Mouse (Mus musculus) stomach, embryonic 14.5 days (tissue): ENCODE data around the gene March8. TPM values are rescaled to one million over a fixed set of nuclear protein-coding genes. Genes with fewer than 3 reads are reported as not detected.

ENCODE experiments used
- ATAC-seq: fragments of 200-750 bp; cut with Nextera tagmentation; 2 replicates; pipeline ENCODE4 v1.8.0; 2017; ENCODE audit warnings: low read depth, moderate TSS enrichment; ENCODE audit not compliant: insufficient number of reproducible peaks, insufficient read depth, low FRiP score
- H3K27ac ChIP-seq: fragments of 300-500 bp; sonication (generic); 2 replicates; pipeline ENCODE4 v1.5.1; 2014; ENCODE audit warnings: mild to moderate bottlenecking, low read length, moderate library complexity, mixed read lengths
- H3K27me3 ChIP-seq: fragments of 300-500 bp; sonication (generic); 2 replicates; pipeline ENCODE4 v1.6.1; 2014; ENCODE audit warnings: low read length, control low read depth, mixed read lengths; ENCODE audit not compliant: control insufficient read depth, insufficient read depth
- H3K36me3 ChIP-seq: fragments of 300-500 bp; sonication (generic); 2 replicates; pipeline ENCODE4 v1.6.1; 2014; ENCODE audit warnings: mild to moderate bottlenecking, control low read depth, low read length, moderate library complexity, mixed read lengths; ENCODE audit not compliant: control insufficient read depth, insufficient read depth
- H3K4me1 ChIP-seq: fragments of 300-500 bp; sonication (generic); 2 replicates; pipeline ENCODE4 v1.6.1; 2014; ENCODE audit warnings: low read length, control low read depth, mixed read lengths; ENCODE audit not compliant: control insufficient read depth, insufficient read depth
- H3K4me2 ChIP-seq: fragments of 300-500 bp; sonication (generic); replicated peaks from 2 replicates; pipeline ENCODE4 v1.6.1; 2014; ENCODE audit warnings: low read depth, low read length, control low read depth
- H3K4me3 ChIP-seq: fragments of 300-500 bp; sonication (generic); 2 replicates; pipeline ENCODE4 v1.5.1; 2014; ENCODE audit warnings: low read depth, low read length, control low read depth
- H3K9ac ChIP-seq: fragments of 300-500 bp; sonication (generic); replicated peaks from 2 replicates; pipeline ENCODE4 v1.6.1; 2014; ENCODE audit warnings: low read depth, mild to moderate bottlenecking, control low read depth, low read length, moderate library complexity, mixed read lengths
- H3K9me3 ChIP-seq: fragments of 300-500 bp; sonication (generic); 2 replicates; pipeline ENCODE4 v1.6.1; 2016; ENCODE audit warnings: low read depth, low read length, control low read depth; ENCODE audit not compliant: control insufficient read depth
- WGBS: fragments of 180-500 bp; shearing (Covaris S2); extraction: QIAGEN DNeasy Blood & Tissue Kit; methylation state at CpG from one replicate; pipeline ENCODE4 v1.1.7; 2014; 5-methylcytosine and 5-hydroxymethylcytosine counted together
- polyA plus RNA-seq: library from polyadenylated mRNA; unstranded; fragments of >200 nt; fragmentation: Nextera tagmentation; extraction: Ambion mirVana; gene quantifications from 2 replicates; pipeline ENCODE4 v1.2.1, GENCODE M21; 2014

The March8 gene
- polyA plus RNA-seq, 1 experiment from 2014 or later = 38.8 TPM

DNA sequence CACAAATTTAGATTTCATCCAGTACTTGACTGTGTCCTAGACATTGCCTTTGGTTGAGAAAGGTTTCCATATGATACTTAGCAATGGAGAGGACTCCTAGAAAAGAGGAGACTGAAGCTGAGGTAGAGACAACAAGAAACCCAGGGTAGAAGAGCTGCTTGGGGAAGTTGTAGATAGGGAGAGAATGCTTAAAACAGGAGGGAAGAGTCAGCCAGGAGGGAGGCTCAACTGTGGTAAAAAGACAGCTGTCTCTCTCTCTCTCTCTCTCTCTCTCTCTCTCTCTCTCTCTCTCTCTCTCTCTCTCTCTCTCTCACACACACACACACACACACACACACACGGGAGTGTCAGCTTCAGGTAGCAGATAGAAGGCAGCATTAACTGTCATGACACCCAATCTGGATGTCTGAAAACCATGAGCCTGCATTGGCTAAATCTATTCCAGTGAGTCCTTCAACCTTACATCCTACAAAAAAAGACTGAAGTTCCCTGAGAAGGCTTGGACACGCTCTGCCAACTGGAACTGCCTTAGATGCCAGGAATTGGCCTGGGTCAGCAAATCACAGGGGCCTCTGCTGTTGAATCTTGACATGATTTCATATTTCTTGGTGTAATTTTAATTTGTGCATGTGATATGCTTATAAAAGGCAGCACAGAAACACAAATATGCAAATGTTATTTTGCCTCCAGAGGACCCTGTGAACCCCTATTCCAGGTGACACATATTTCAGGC, 57.3 kb downstream of the March8 start:
- WGBS = 67% methylated on average over 2 of the region's 2 CpGs
- H3K36me3 ChIP-seq = no peaks in the 10 kb centered on the region
- no peak for ATAC-seq
- H3K9ac ChIP-seq = no peak overlapping the region
- no peaks in the 10 kb centered on the region for H3K9me3 ChIP-seq
- peaks cover 4% of the 10 kb centered on the region; the same call in 1 of the 2 replicates for H3K4me1 ChIP-seq
- H3K27ac ChIP-seq = no peak overlapping the region
- no peak overlapping the region for H3K4me2 ChIP-seq
- no peak overlapping the region for H3K4me3 ChIP-seq
- H3K27me3 ChIP-seq = no peaks in the 10 kb centered on the region

DNA sequence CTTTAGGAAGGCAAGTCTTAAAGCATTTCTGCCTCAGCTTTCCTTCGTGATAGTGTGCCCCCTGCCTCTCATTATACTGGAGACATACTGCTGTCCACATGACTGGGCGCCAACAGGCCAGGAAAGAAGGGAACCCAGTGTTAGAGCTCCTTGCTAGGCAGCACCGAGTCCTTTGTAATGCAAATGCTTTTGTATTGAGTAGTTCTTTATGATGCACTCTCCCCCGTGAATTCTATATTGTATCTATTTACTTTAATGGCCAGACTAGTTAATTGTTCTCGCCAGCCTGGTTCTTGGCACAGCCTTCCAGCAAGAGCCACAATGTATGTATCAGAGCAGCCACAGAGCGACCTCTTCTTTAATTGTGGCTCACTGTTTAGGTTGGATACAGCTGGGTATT, 59.8 kb downstream of the March8 start:
- Histone ChIP-seq H3K4me3 (no peak overlapping the region), H3K9ac (no peak overlapping the region), H3K27me3 (no peaks in the 10 kb centered on the region), H3K9me3 (no peaks in the 10 kb centered on the region), H3K4me1 (peaks cover 4% of the 10 kb centered on the region; the same call in 1 of the 2 replicates), H3K36me3 (no peaks in the 10 kb centered on the region; the same call in 1 of the 2 replicates), H3K4me2 (no peak overlapping the region), H3K27ac (no peak overlapping the region)
- no peak for ATAC-seq
- WGBS = 65% methylated on average over 6 of the region's 6 CpGs

DNA sequence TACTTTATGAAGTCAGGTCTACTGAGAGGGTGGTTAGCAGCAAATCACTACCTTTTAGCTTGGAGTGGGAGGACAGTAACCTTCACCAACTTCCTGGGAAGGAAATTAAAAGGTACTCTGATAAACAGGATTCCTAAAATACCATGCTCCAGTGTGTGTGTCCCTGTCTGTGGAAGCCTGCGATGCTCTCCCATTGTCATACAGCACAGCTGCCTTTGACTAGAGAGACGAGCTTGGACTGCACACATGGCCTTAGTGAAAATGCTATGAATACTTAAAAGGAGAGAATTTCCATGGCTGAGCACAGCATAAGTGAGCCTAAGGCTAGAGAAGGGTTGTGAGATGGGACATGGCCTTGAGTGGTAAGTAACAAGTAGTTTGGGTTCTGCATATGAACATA, 60.3 kb downstream of the March8 start:
- no peak overlapping the region for H3K27ac ChIP-seq
- no peak for ATAC-seq
- no peaks in the 10 kb centered on the region for H3K9me3 ChIP-seq
- H3K4me3 ChIP-seq = no peak overlapping the region
- 74% methylated on average over 2 of the region's 2 CpGs for WGBS
- H3K4me1 ChIP-seq = peaks cover 4% of the 10 kb centered on the region; the same call in 1 of the 2 replicates
- H3K27me3 ChIP-seq = no peaks in the 10 kb centered on the region
- no peak overlapping the region for H3K9ac ChIP-seq
- no peak overlapping the region for H3K4me2 ChIP-seq
- H3K36me3 ChIP-seq = no peaks in the 10 kb centered on the region; the same call in 1 of the 2 replicates

DNA sequence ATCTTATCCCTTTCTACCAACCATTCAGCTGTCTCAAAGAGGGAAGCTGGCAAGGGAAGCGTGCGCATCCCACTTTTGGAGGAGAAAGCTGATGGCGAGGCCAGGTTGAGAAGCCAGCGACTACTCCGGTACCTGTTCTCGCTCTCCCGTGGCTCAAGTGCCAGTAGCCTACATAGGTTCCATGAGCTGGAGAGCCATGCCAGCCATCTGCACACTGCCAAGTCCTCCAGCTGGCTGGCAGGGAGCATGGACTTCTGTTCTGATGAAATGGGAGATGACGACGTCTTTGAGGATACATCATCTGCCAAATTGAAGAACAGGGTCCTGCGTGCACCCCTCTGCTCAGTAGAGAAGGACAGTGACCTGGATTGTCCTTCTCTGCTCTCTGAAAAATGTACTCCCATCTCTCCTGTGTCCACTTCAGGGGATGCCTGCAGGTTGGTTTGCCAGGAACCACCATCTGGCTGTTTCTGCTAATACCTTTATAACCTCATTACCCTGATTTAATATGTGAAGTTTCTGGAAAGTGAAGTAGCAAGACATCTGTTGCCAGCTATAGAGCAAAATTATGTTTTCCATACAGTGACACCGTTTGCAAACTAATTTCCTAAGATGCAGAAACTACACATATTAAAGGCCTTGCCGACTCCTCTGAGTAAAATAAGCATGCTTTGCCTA, 64.1 kb downstream of the March8 start:
- H3K27me3 ChIP-seq = no peaks in the 10 kb centered on the region
- no peak overlapping the region for H3K27ac ChIP-seq
- H3K4me1 ChIP-seq = peaks cover 4% of the 10 kb centered on the region; the same call in 1 of the 2 replicates
- no peak overlapping the region for H3K4me3 ChIP-seq
- H3K4me2 ChIP-seq = no peak overlapping the region
- no peaks in the 10 kb centered on the region; the same call in 1 of the 2 replicates for H3K36me3 ChIP-seq
- no peak overlapping the region for H3K9ac ChIP-seq
- ATAC-seq = no peak
- 95% methylated on average over 12 of the region's 12 CpGs for WGBS
- H3K9me3 ChIP-seq = no peaks in the 10 kb centered on the region

DNA sequence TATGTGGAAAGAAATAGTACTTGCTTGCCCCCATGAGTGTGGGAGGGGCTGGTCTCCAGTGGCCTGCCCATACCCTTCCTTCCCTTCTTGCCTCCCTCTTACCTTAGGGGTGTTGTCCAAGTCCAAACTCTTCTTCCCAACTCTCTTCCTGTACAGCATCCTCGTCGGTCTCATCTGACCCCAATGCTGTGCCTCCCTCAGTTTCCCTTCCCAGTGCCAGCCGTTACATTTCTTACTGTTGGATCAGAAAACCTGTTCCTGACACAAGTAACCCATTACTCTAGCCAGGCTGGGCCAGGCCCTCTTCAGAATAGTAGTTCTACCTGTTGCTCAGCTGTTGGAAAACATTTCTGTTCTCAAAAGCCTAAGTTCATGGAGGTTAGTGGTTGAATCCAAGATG, 64.6 kb downstream of the March8 start:
- 97% methylated on average over 3 of the region's 3 CpGs for WGBS
- Histone ChIP-seq H3K9me3 (no peaks in the 10 kb centered on the region), H3K4me1 (peaks cover 4% of the 10 kb centered on the region; the same call in 1 of the 2 replicates), H3K4me3 (no peak overlapping the region), H3K36me3 (no peaks in the 10 kb centered on the region; the same call in 1 of the 2 replicates), H3K27me3 (no peaks in the 10 kb centered on the region), H3K9ac (no peak overlapping the region), H3K27ac (no peak overlapping the region), H3K4me2 (no peak overlapping the region)
- ATAC-seq = no peak

DNA sequence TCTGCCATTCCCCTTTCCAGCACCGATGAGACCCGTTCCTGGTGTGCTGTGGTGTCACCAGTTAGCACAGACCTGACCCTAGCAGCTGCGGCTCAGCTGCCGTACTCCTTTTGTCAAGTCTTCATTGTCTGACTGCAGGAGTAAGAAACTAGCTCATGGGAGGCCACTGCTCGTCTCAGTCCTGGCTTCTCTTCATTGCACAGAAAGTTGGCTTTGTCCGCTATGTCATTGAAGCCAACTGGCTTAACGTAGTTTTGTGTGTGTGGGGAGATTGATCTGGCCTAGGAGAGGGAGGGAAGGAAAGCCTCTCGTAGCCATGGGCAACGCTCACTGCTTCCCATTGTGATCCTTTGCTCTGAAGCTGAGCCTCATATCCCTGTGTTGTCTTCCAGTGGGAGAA, 67.4 kb downstream of the March8 start:
- H3K9ac ChIP-seq = no peak overlapping the region
- no peaks in the 10 kb centered on the region for H3K9me3 ChIP-seq
- H3K27ac ChIP-seq = no peak overlapping the region
- 91% methylated on average over 9 of the region's 9 CpGs for WGBS
- H3K4me1 ChIP-seq = no peaks in the 10 kb centered on the region
- no peak overlapping the region for H3K4me3 ChIP-seq
- no peaks in the 10 kb centered on the region; the same call in 1 of the 2 replicates for H3K36me3 ChIP-seq
- ATAC-seq = no peak
- H3K4me2 ChIP-seq = no peak overlapping the region
- H3K27me3 ChIP-seq = no peaks in the 10 kb centered on the region

DNA sequence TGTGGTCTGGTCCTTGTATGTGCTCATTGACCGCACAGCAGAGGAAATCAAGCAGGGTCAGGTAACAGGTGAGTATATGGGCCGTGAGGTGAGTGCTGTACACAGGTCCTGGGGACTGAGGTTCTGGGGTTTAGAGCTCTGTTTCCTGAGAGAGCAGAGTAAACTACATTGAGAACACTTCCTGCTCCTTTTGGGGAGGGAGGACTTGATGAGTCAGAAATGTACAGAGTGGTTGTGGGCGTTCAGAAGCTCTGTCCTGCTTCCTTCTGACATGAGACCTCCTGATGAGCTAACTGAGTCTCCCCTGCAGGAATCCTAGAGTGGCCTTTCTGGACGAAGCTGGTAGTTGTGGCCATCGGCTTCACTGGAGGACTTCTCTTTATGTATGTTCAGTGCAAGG, 67.9 kb downstream of the March8 start:
- WGBS = 85% methylated on average over 5 of the region's 5 CpGs
- Histone ChIP-seq H3K4me3 (no peak overlapping the region), H3K9ac (no peak overlapping the region), H3K9me3 (no peaks in the 10 kb centered on the region), H3K4me1 (no peaks in the 10 kb centered on the region), H3K27me3 (no peaks in the 10 kb centered on the region), H3K27ac (no peak overlapping the region), H3K36me3 (no peaks in the 10 kb centered on the region; the same call in 1 of the 2 replicates), H3K4me2 (no peak overlapping the region)
- ATAC-seq = no peak

DNA sequence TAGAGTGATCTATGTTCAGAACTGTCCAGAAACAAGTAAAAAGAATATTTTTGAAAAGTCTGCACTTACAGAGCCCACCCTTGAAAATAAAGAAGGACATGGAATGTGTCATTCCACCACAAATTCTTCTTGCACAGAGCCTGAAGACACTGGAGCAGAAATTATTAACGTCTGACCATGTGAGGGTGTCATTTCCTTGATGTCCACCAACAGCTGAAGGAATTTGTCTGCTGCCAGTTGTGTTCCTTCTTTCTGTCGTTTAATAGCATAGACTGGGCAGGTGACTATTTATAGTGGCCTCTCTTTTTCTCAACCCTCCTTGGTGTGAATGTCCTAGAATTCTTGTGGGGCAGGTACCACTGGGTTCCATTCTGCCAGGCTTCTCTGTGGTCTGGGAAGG, 68.3 kb downstream of the March8 start:
- no peaks in the 10 kb centered on the region for H3K27me3 ChIP-seq
- H3K4me2 ChIP-seq = no peak overlapping the region
- H3K27ac ChIP-seq = no peak overlapping the region
- H3K9me3 ChIP-seq = no peaks in the 10 kb centered on the region
- no peak overlapping the region for H3K9ac ChIP-seq
- no peaks in the 10 kb centered on the region; the same call in 1 of the 2 replicates for H3K36me3 ChIP-seq
- 64% methylated on average over 2 of the region's 2 CpGs for WGBS
- H3K4me1 ChIP-seq = no peaks in the 10 kb centered on the region
- no peak for ATAC-seq
- H3K4me3 ChIP-seq = no peak overlapping the region
